Mouse (Mus musculus) embryonic fibroblast, embryonic 13.5 days (primary cell): ENCODE measurements around the gene Exoc4. TPM values are rescaled to one million over a fixed set of nuclear protein-coding genes. Genes with fewer than 3 reads are reported as not detected.

Experiments used
- H3K27ac ChIP-seq: 2 replicates; pipeline ENCODE4 v1.5.1; 2012; ENCODE audit warnings: low read length, control low read depth, inconsistent platforms; ENCODE audit not compliant: insufficient read depth
- H3K4me1 ChIP-seq: 2 replicates; pipeline ENCODE4 v1.6.1; 2011; ENCODE audit warnings: low read length; ENCODE audit not compliant: control insufficient read depth, insufficient read depth
- H3K4me3 ChIP-seq: 2 replicates; pipeline ENCODE4 v1.5.1; 2011; ENCODE audit warnings: mild to moderate bottlenecking, control low read depth, low read length; ENCODE audit not compliant: insufficient read depth
- CTCF ChIP-seq: IDR thresholded peaks from 2 replicates; pipeline ENCODE4 v1.5.1; 2011; ENCODE audit warnings: mild to moderate bottlenecking, control low read depth, low read length, moderate library complexity, borderline replicate concordance; ENCODE audit not compliant: insufficient read depth
- POLR2A ChIP-seq: IDR thresholded peaks from 2 replicates; pipeline ENCODE4 v1.6.1; 2011; ENCODE audit warnings: low read depth, mild to moderate bottlenecking, control low read depth, low read length, moderate library complexity
- polyA plus RNA-seq: library from polyadenylated mRNA; stranded (reverse); fragments of >200 nt; gene quantifications from 2 replicates; pipeline ENCODE4 v1.2.4, GENCODE M21; 2011; ENCODE audit warnings: low read depth; ENCODE audit not compliant: missing spikeins, insufficient read length

Gene Exoc4
- polyA plus RNA-seq, 1 experiment = 121 TPM

DNA sequence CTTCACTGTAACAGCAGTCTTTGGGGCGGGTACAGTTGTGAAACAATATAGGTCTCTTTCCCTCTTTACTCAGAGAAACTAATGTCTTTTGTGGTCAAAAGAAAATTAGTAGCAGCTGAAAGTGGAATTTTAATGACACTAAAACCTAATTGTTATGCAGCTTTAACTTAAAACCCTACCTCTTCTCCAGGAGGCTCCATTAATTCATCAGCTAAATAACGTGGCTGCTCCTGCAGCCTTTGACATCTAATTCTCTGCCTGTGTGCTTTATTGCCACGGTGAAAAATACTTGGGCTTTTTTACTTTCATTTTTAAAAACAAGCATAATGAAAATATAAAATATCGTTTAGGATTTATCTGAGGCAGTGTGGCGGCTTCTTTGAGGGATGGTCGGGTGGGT, 764.6 kb downstream of the Exoc4 start:
- H3K4me1 ChIP-seq = no peaks in the 10 kb centered on the region
- no peak for TF ChIP-seq CTCF
- no peak for TF ChIP-seq POLR2A
- H3K4me3 ChIP-seq = no peak overlapping the region

More for the DNA sequence above, 764.6 kb downstream of the Exoc4 start:
- H3K27ac ChIP-seq = no peak overlapping the region

Other genes starting within 250 kb of the Exoc4 start
- gene Chchd3, start 188.8 kb upstream of the Exoc4 start, polyA plus RNA-seq = 80.1 and 108 TPM in 2 replicates